Mouse (Mus musculus): ENCODE results near the gene Cpa5. TPM values are rescaled to one million over a fixed set of nuclear protein-coding genes. Genes with fewer than 3 reads are reported as not detected.

The Cpa5 gene
- polyA plus RNA-seq, 1 experiment from 2014 or later = 0.24 TPM

GRCm38 (mm10) chr6:30652425-30653188 lies 41.8 kb downstream of the Cpa5 start:
- Histone ChIP-seq H3K4me1 (peaks cover 52% of the 10 kb centered on the region), H3K9ac (no peak overlapping the region), H3K27ac (peak overlapping the region; percentile 81)

GRCm38 (mm10) chr6:30653518-30653917 lies 42.7 kb downstream of the Cpa5 start:
- Histone ChIP-seq H3K4me3 (replicated peaks) (no peak overlapping the region), H3K4me2 (no peak overlapping the region), H3K9ac (no peak overlapping the region), H3K9me3 (no peaks in the 10 kb centered on the region), H3K36me3 (replicated peaks) (peaks cover 4% of the 10 kb centered on the region; the same call in 1 of the 2 replicates), H3K27ac (peak overlapping the region; percentile 81), H3K27me3 (no peaks in the 10 kb centered on the region), H3K4me1 (peaks cover 52% of the 10 kb centered on the region)
- no peak for ATAC-seq (ENCODE audit: low FRiP score)
- WGBS = 78% methylated on average over 6 of the region's 6 CpGs

More at GRCm38 (mm10) chr6:30652425-30653188, 41.8 kb downstream of the Cpa5 start:
- Histone ChIP-seq H3K4me2 (no peak overlapping the region), H3K27me3 (no peaks in the 10 kb centered on the region), H3K9me3 (no peaks in the 10 kb centered on the region), H3K4me3 (replicated peaks) (no peak overlapping the region), H3K36me3 (replicated peaks) (no peaks in the 10 kb centered on the region; the same call in 1 of the 2 replicates)
- WGBS = 47% methylated on average over 9 of the region's 9 CpGs
- ATAC-seq (ENCODE audit: low FRiP score) = no peak

DNA sequence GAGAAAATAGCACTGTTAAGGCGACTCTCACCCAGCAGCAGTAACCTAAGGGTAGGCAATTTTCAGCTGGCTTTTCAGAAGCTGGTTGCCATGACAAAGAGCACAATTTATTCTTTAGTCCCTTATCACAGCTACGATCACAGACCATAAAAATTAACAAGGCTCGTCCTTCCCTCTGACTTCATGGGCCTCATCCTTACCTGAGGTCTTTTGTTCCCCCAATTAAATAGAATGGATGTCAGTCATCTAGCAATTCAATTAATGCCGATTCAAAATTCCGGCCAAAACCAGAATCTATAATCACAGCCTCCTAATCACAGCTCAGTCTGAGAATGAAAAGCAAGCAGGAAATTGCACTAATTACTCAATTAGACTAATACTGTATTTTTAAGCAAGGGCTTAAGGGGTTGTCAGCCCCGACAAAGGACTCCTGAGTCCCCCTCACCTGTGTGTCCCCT lies 43.6 kb downstream of the Cpa5 start:
- Histone ChIP-seq H3K27me3 (no peaks in the 10 kb centered on the region), H3K27ac (peak overlapping the region; percentile 81), H3K4me3 (replicated peaks) (no peak overlapping the region), H3K4me1 (peaks cover 48% of the 10 kb centered on the region), H3K4me2 (peak overlapping the region; percentile 13), H3K36me3 (replicated peaks) (peaks cover 11% of the 10 kb centered on the region; the same call in 1 of the 2 replicates), H3K9me3 (no peaks in the 10 kb centered on the region), H3K9ac (no peak overlapping the region)
- WGBS = 12% methylated on average over 6 of the region's 6 CpGs
- ATAC-seq (ENCODE audit: low FRiP score) = peak; percentile 79

- Histone ChIP-seq H3K27me3 (no peaks in the 10 kb centered on the region), H3K4me3 (replicated peaks) (no peak overlapping the region), H3K9ac (no peak overlapping the region; the same call in 1 of the 2 replicates), H3K9me3 (no peaks in the 10 kb centered on the region), H3K27ac (peak overlapping the region; percentile 81), H3K4me2 (peak overlapping the region; percentile 13; the same call in 1 of the 2 replicates), H3K4me1 (peaks cover 44% of the 10 kb centered on the region), H3K36me3 (replicated peaks) (peaks cover 12% of the 10 kb centered on the region; the same call in 1 of the 2 replicates)
- peak; percentile 55 for ATAC-seq (ENCODE audit: low FRiP score)
- 58% methylated on average over 3 of the region's 3 CpGs for WGBS
Measured at GRCm38 (mm10) chr6:30654932-30655331, 44.1 kb downstream of the Cpa5 start.

DNA sequence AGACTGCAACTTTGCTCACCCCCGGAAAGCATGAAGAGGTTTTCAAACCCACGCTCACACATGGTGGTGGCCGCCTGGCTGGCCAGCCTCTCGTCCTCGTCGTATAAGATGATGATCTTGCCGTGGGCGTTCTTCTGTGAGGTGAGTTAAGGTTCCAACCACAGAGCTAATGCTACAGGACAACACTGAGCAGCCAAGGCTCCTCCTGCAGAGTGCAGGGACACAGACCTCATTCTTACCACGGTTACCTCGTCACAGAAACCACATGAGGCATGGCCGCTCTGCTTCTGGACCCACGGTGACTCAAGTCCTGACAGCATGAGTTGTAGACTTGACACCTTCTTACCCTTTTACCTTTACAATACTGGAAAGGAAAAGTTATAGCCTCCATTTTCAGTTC lies 46.5 kb downstream of the Cpa5 start:
- H3K9ac ChIP-seq = no peak overlapping the region
- H3K4me3 ChIP-seq (replicated peaks) = no peak overlapping the region
- 0 out of 2 replicates have a peak overlapping the region, but pooled peaks have one; percentile 26 for H3K27ac ChIP-seq
- H3K4me1 ChIP-seq = peaks cover 41% of the 10 kb centered on the region
- H3K27me3 ChIP-seq = no peaks in the 10 kb centered on the region
- no peak overlapping the region for H3K4me2 ChIP-seq
- 96% methylated on average over 12 of the region's 12 CpGs for WGBS
- H3K36me3 ChIP-seq (replicated peaks) = peaks cover 12% of the 10 kb centered on the region; the same call in 1 of the 2 replicates
- H3K9me3 ChIP-seq = no peaks in the 10 kb centered on the region
- no peak for ATAC-seq (ENCODE audit: low FRiP score)

GRCm38 (mm10) chr6:30658619-30659018 lies 47.8 kb downstream of the Cpa5 start:
- H3K36me3 ChIP-seq (replicated peaks) = peaks cover 12% of the 10 kb centered on the region; the same call in 1 of the 2 replicates
- 87% methylated on average over 9 of the region's 9 CpGs for WGBS
- H3K4me3 ChIP-seq (replicated peaks) = no peak overlapping the region
- no peak for ATAC-seq (ENCODE audit: low FRiP score)
- no peak overlapping the region; the same call in 1 of the 2 replicates for H3K27ac ChIP-seq
- no peak overlapping the region for H3K4me2 ChIP-seq
- H3K9me3 ChIP-seq = no peaks in the 10 kb centered on the region
- no peak overlapping the region for H3K9ac ChIP-seq
- H3K27me3 ChIP-seq = no peaks in the 10 kb centered on the region
- peaks cover 28% of the 10 kb centered on the region for H3K4me1 ChIP-seq

DNA sequence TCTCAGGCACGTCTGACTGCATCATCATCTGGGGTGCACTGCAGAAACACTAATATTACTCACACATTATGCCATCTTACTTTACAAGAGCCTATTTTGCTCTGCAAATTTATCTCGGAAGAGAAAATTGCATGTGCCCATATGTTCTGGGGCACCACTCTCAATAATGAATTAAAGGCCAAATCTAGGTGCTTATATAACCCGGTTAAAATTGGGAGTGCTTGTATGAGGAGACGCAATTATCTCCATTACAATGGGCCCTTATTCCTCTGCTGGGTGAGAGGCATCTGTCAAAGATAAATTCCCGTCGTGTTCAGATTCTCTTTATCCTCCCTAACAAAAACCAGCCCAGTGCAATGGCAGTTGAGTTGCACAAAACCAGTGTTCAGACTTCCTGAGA lies 54.0 kb downstream of the Cpa5 start:
- peak overlapping the region; percentile 57 for H3K27ac ChIP-seq
- peaks cover 8% of the 10 kb centered on the region; the same call in 1 of the 2 replicates for H3K27me3 ChIP-seq
- H3K4me2 ChIP-seq = no peak overlapping the region
- no peaks in the 10 kb centered on the region for H3K36me3 ChIP-seq (replicated peaks)
- no peaks in the 10 kb centered on the region for H3K9me3 ChIP-seq
- no peak overlapping the region for H3K4me3 ChIP-seq (replicated peaks)
- WGBS = 18% methylated on average over 6 of the region's 6 CpGs
- peaks cover 31% of the 10 kb centered on the region for H3K4me1 ChIP-seq
- peak; percentile 36 for ATAC-seq (ENCODE audit: low FRiP score)
- H3K9ac ChIP-seq = no peak overlapping the region

DNA sequence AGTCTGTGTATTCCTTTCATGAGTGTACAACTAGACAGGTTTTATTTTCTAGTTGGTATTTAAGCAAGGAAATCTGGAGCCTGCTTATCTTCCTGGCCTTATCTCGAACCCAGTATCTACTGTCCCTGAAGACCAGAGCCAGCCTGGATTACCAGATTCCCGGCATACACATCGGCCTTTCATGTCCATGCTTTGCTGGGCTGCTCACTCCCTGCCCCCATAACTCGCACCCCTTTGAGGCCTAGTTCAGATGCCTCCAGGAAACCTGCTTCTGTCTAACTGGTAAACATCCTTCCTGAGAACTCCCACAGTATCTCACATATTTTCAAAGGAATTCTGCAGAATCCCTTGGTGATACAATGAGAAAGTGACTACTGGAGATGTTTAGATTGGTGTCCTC lies 54.5 kb downstream of the Cpa5 start:
- 53% methylated on average over 4 of the region's 4 CpGs for WGBS
- Histone ChIP-seq H3K4me1 (peaks cover 31% of the 10 kb centered on the region), H3K27ac (peak overlapping the region; percentile 57), H3K4me3 (replicated peaks) (no peak overlapping the region), H3K4me2 (no peak overlapping the region), H3K27me3 (peaks cover 11% of the 10 kb centered on the region; the same call in 1 of the 2 replicates), H3K9me3 (no peaks in the 10 kb centered on the region), H3K36me3 (replicated peaks) (no peaks in the 10 kb centered on the region), H3K9ac (no peak overlapping the region)
- no peak for ATAC-seq (ENCODE audit: low FRiP score)

DNA sequence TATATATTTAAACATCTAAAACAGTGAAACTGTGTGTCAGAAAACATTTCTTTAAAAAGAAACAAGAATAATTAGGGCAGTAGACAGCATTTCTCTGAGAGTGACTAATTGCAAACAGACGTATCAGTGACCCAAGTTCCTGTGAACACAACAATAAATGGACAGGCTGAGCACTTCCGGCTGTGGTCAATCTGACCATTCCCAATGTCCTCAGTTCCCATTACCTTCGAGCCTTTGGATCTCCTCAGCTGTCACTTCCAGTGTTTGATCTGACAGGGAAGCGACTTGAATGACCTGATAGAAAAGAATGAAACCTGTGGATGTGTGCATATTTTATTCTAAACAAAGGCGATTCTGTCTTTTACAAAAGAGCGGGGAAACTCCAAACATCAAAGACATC lies 55.2 kb downstream of the Cpa5 start:
- no peak overlapping the region for H3K4me2 ChIP-seq
- no peaks in the 10 kb centered on the region for H3K36me3 ChIP-seq (replicated peaks)
- 33% methylated on average over 6 of the region's 6 CpGs for WGBS
- peaks cover 31% of the 10 kb centered on the region for H3K4me1 ChIP-seq
- H3K9ac ChIP-seq = no peak overlapping the region
- ATAC-seq (ENCODE audit: low FRiP score) = no peak
- H3K9me3 ChIP-seq = no peaks in the 10 kb centered on the region
- no peak overlapping the region for H3K27ac ChIP-seq
- no peak overlapping the region for H3K4me3 ChIP-seq (replicated peaks)
- H3K27me3 ChIP-seq = peaks cover 11% of the 10 kb centered on the region; the same call in 1 of the 2 replicates

DNA sequence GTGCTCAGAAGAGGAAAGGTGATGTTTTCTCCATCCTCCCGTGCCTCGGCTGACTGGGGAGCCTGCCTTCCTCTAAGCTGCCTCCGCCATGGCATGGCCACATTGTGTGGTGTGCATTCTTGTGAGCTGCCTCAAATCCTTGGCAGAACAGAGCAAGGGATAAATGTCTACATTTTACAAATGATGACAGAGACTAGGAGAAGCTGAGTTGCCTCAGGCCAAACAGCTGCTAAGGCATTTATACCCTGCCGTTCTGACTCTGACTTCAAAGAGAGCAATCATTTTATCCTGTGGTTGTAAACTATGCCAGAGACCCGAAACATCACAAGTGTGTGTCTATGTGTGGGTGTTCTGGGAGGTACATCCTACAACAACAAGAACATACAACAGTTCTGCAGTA lies 56.8 kb downstream of the Cpa5 start:
- peaks cover 38% of the 10 kb centered on the region for H3K4me1 ChIP-seq

GRCm38 (mm10) chr6:30671696-30672095 lies 60.9 kb downstream of the Cpa5 start:
- Histone ChIP-seq H3K9me3 (no peaks in the 10 kb centered on the region), H3K27me3 (peaks cover 11% of the 10 kb centered on the region; the same call in 1 of the 2 replicates), H3K36me3 (replicated peaks) (no peaks in the 10 kb centered on the region), H3K4me3 (replicated peaks) (no peak overlapping the region), H3K4me2 (no peak overlapping the region), H3K9ac (no peak overlapping the region), H3K27ac (no peak overlapping the region), H3K4me1 (peaks cover 54% of the 10 kb centered on the region)
- no peak for ATAC-seq (ENCODE audit: low FRiP score)
- WGBS = 69% methylated on average over 5 of the region's 5 CpGs

More for the DNA sequence above, 56.8 kb downstream of the Cpa5 start:
- WGBS = 45% methylated on average over 5 of the region's 5 CpGs
- H3K9ac ChIP-seq = no peak overlapping the region
- H3K36me3 ChIP-seq (replicated peaks) = no peaks in the 10 kb centered on the region
- H3K4me3 ChIP-seq (replicated peaks) = no peak overlapping the region
- H3K4me2 ChIP-seq = no peak overlapping the region
- ATAC-seq (ENCODE audit: low FRiP score) = no peak
- no peak overlapping the region for H3K27ac ChIP-seq
- no peaks in the 10 kb centered on the region for H3K9me3 ChIP-seq
- H3K27me3 ChIP-seq = peaks cover 11% of the 10 kb centered on the region; the same call in 1 of the 2 replicates

- 18% methylated on average over 14 of the region's 14 CpGs for WGBS
- H3K36me3 ChIP-seq (replicated peaks) = no peaks in the 10 kb centered on the region
- H3K27me3 ChIP-seq = peaks cover 11% of the 10 kb centered on the region; the same call in 1 of the 2 replicates
- H3K4me3 ChIP-seq (replicated peaks) = no peak overlapping the region
- peaks cover 56% of the 10 kb centered on the region for H3K4me1 ChIP-seq
- H3K9me3 ChIP-seq = no peaks in the 10 kb centered on the region
- H3K9ac ChIP-seq = 0 out of 2 replicates have a peak overlapping the region, but pooled peaks have one; percentile 25
- ATAC-seq (ENCODE audit: low FRiP score) = peak; percentile 64
- peak overlapping the region; percentile 95 for H3K27ac ChIP-seq
- H3K4me2 ChIP-seq = peak overlapping the region; percentile 43
Measured at GRCm38 (mm10) chr6:30673764-30674561, 63.2 kb downstream of the Cpa5 start.
